Mouse (Mus musculus) monocyte, adult 5-6 weeks (primary cell): Measurements from ENCODE around the gene Rps6ka5. TPM values are rescaled to one million over a fixed set of nuclear protein-coding genes. Genes with fewer than 3 reads are reported as not detected.

Experiments
- ATAC-seq: fragments of 153-309, 156-312 bp; replicated peaks from 2 replicates; pipeline ENCODE4 v1.8.0; 2017; ENCODE audit warnings: mild to moderate bottlenecking; ENCODE audit not compliant: low TSS enrichment, insufficient number of reproducible peaks, severe bottlenecking, poor library complexity, low FRiP score
- total RNA-seq: library from RNA; stranded (forward); fragments of 200-1000, 200-491, 200-594 nt; gene quantifications from 3 replicates; pipeline ENCODE4 v1.2.3, GENCODE M21; 2017

The Rps6ka5 gene
- total RNA-seq: 23.7 to 25.8 TPM (median 25.6 TPM) in 3 replicates

DNA sequence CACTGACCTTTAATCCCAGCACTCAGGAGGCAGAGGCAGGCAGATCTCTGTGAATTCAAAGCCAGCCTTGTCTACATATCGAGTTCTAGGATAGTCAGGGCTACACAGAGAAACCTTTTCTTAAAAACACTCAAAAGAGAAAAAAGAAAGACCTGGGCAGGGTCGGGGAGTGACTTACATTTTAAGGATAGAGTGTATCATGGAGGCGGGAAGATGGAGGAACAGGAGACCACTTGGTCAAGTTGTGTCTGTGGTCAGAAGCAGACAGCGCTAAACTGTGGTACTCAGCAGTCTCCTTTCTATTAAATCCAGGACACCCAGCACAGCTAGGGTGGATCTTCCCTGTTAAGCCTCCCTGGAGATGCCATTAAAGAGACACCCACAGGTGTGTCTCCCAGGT is at the start of gene Rps6ka5:
TSS of gene Rps6ka5 (minus strand) at position 333 of the 400 bp plus-strand sequence.
- no peak for ATAC-seq

DNA sequence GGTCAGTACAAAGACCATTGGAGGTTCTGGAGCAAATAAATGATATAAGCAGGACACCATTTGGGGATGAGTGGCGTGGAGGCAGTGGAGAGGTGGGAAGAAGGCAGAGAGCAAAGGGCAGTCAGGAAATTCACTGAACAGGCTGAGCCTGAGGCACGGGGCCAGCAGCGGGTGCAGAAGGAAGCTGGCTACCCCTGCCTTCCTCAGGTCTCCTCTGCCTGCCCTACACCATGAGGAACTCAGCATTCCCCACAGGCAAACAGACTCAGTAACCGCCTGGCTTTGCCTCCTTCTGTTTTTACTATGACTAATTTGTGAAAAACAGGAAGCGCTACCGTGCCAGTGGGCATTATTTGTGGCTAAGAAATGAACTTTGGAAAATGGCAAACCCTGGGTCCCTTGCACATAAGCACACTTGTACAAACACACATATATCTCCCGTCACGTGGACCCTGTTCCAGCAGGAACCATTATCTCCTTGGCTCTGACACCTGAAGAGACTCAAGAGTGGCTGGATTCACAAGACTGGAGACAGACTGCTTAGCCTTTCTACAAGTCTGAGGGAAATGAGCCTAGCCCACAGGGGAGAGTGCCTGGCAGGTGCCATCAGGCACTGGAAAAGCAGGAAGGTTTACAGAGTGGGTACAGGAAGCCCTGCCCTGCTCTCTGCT is 49.3 kb upstream of the Rps6ka5 start:
- peak; percentile 56 for ATAC-seq

DNA sequence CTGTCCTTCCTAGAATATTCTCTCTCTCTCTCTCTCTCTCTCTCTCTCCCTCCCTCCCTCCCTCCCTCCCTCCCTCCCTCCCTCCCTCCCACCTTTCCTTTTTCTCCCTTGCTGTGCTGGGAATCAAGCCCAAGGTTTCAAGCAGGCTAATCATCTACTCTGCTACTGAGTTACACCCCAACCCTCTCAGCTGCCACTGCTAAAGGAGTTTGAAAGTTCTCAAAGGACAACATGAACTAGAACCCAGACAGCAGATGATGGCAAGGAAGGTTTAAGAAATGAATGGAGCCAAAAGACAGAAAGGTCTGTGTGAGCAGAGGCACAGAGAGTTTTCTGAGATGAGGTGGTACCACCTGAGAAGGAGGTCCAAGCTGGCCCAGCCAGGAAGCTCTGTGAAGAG is 48.5 kb upstream of the Rps6ka5 start:
- ATAC-seq: no peak

DNA sequence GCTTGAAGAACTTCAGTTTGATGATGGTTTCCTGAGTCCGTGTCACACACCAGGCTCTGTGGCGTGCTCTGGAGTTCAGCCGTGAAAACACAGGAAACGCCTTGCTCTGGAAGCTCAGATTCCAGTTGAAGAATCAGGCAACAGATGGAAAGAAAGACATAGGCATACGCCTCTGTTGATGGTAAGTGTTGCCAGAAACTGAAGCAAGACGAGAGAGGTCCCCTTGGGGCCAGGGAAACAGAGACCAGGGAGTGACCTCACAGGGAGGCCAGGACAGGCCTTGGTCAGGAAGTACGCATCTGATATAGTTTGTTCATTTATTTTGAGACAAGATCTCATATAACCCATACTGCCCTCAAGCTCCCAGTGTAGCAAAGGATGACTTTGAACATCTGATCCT is 48.0 kb upstream of the Rps6ka5 start:
- ATAC-seq: no peak

DNA sequence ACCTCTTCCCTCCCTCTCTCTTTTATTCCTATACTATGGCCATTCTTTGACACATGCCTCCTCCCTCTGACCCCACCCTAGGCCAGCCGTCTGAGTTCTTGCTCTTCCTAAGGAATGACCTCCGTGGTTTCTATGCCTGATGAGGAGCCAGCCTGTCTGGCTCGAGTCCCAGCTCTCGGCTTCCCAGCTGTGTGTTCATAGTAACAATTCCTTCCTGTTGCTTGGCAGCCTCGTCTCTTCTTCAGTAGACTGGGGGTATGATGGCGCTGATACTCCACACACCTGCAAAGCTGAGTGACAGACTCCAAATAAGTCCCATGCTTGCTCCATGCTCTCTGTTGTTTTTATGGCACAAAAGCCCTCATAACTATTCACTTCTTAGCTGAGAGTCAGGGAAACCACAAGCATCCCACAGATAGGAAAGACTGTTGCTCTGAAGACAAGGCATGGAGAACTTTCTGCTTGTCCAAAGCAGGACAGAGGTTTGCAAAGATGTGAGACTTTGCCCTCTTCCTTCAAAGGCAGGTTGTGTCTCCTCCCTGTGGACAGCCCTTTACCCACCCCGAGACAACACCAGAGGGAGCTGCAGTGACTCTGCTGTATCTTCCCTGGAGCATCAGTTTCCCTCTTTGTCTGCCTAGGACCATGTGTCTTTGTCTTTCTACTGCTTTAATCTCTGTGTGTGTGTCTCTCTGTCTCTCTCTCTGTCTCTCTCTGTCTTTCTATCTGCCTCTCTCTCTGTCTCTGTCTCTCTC is 45.6 kb upstream of the Rps6ka5 start:
- no peak for ATAC-seq

DNA sequence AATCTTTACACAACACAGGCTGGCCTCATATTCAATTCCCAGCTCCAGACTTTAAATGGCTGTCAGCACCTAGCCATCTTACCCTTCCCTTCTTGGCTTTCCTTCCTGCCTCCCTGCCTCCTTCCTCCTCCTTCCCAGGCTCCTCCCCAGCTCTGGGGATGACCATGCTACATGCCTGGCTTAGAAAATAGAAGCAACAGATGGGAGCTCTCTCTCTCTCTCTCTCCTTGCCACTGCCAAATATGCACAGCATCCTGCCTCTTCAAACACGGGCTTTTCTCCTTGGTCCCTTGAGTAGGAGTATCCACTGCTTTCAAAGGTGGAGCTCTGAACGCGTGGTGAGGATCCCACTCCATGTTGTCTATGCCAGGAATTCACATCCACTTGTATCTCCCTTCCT is 44.0 kb upstream of the Rps6ka5 start:
- 0 out of 2 replicates have a peak, but pooled peaks have one; percentile 13 for ATAC-seq

DNA sequence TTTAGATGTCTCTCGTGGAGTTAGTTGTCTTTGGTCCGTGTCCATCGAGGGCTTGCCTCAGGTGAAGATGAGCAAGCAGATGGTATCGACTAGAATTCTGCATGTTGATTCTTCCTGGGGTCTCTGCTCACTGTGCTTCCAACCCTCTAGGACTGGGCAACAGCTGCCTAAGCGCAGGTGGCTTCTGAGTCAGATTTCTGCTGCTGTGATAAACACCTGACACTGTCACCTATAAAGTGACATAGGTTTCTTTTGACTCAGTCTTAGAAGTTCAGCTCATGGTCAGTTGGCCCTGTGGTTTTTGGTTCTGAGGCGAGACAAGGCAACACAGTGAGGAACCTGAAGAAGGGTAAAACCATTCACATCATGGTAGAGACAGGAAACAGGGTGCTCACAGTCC is 43.1 kb upstream of the Rps6ka5 start:
- no peak for ATAC-seq

DNA sequence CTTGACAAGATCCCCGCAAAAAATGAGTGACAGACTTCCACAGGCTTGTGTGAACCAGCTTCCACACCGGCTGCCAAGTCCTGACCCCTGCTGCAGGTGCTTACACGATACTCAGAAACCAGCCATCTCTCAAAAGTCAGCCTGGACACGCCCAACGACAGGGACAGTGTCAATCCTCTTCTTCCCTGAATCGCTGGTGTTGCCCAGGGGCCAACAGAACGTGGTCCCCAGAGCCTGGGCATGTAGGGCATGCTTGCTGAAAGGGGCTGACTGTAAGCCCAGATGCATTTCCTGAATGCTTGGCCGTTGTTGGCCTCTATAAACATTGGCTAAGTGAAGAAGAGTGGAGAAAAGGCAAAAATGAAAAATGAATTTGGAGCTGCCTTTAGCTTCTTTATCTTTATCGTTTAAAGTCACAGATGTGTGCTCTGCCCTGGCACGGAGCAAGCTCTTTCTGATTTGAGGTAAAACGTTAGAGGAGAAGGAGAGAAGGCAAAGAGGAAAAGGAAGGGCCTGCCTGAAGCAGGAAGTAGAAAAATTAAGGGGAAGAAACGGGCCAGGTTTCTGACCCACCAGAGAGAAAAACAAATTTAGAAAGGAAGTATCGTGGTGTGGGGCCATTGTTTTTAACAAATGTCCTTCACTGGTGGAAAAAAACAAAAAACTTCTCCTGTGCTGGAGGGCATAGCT is 37.7 kb upstream of the Rps6ka5 start:
- ATAC-seq: 0 out of 2 replicates have a peak, but pooled peaks have one; percentile 47

DNA sequence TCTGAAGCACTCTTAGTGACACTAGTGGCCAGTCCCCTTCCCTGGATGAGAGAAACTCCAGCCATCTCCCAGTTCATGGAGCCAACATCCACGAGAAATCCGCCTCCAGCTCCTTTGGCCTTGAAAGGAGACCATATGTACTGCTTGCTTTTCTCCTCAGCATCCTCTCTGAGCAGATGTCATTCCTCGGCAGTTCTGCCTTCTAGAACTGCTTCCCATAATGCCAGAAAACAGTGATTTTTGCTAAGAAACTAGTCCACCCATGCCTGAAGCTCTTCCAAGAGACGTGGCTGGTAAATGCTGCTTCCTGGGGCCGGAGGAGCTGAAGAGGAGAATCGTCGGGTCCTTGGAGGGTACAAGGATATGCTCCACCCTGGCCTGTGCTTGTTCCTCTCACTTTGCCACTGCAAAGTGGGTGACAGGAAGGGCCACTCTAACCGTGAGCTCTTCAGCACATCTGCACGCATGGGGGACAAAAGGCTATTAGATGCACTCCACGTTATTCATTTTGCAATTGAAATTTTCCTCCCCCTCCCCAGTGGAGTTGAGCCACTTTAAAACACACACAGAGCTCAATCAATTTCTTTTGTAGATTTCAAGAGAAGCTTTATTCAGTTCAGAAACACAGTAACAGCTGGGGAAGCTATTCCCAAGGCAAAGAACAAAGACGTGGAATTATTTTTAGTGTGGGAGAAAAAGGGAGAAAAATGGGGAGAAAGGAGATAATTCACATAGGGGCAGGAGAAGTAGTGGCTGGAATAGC is 36.1 kb upstream of the Rps6ka5 start:
- no peak for ATAC-seq

DNA sequence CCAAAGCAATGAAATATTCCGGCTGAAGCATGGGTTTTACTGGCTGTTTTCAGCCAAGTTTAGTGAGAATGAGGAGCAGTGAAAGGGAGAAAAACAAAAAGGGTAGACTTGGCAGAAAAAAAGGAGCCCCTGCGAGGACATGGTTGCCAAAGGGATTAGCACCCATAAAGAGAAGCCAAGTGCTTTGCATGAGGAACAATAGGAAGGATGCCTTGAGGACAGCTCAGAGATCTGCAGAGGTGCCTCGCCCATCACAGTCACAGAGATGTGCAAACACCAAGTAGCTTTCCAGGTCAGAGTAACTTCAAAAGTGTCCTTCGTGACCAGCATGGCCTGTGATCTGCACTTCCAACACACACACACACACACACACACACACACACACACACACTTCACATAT is 30.6 kb upstream of the Rps6ka5 start:
- no peak for ATAC-seq

DNA sequence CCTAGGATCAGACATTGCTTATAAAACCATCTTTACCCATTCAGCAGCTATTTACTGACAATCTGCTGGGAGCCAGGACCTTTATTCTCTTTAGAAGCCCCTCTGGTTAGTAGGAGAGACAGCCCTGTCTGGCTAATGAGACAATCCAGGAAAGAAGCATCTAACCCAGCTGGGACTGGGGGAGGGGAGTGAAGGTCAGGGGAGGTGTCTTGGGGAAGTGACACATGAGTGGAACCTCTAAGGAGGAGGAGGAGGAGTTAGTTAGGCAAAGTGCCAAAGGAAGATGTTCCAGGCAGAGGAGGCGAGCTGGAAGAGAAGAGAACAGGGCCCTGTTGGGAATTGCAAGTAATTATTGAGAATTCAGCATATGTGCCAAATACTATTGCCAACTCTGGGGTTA is 26.9 kb upstream of the Rps6ka5 start:
- no peak for ATAC-seq

DNA sequence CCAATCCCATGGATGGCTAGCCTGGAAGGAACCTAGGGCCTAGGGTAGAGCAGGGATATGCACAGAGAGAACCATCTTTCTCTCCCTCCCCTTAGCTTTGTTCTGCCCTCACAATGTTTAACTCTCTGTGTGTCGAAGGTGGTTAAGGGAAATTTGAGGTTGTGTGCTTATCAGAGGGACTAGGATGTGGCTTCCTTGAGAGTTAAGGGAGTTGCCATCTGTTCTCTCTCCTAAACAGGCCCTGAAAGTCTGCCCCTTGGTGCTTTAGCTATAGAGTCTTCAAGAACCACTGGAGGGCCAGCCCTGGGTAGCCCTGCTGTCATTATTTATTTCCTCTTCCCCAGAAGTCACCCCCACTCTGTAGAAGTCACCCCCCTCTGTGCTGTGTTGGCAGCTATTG is 26.2 kb upstream of the Rps6ka5 start:
- no peak for ATAC-seq

DNA sequence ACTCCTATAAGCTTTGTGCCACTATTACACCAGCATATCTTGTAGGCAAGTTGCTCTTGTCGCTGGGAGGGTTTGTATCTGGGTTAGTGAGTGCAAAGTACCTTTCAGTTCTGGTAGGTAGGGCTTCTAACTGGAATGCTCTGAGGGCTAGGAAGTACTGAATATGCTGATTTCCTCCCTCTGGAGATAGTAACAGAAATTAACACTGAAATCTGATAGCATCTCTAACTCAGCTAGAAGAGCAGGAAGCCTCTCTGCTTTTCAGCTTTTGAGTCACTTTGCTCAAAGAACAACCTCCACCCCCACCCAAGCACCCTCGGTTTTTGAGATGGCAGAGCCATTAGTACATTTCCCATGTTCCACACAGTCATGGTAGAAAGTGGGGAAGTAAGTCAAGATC is 15.7 kb upstream of the Rps6ka5 start:
- no peak for ATAC-seq

DNA sequence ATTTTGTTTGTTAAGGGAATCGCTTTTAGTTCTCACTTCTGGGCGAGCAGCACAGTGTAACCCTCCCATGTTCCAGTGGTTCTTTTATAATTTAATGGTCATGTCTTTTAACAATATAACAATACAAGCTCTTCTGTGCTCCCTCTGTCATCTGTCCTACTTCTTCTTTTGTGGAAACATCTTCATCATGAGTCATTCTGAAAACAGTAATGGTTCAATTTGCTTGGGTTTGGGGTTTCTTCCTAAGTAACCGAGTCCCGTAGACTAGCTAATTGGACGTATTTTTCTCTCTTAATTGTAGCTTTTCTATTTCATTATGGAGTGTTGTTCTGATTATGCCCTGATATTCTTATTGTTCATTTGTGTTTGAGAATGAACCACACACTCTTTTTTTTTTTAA is 13.5 kb upstream of the Rps6ka5 start:
- ATAC-seq: no peak

DNA sequence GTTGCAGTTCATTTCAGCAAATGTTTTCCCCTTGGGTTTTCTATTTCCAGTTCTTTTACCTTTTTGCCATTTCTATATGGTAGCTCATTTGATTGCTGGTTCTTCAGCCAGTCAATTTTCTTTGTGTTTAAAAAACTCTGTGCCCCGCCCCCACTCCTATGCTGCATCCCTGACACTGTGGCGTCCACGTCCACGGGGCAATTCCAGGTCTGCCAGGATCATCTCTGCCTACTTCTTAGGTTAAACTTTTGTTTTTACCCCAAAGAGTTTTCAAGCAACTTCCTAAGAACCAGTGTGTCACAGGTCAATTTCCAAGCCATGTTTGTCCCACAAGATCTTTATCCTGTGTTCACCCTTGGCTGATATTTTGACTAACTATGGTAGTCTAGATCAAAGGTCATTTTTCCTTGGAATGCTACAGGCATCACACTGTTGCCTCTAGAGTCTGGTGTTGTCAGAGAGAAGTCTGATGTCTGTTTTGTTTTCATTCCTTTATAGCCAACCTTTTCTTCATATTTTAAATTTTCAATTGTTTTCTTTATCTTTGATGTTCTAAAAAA is 12.3 kb upstream of the Rps6ka5 start:
- no peak for ATAC-seq

DNA sequence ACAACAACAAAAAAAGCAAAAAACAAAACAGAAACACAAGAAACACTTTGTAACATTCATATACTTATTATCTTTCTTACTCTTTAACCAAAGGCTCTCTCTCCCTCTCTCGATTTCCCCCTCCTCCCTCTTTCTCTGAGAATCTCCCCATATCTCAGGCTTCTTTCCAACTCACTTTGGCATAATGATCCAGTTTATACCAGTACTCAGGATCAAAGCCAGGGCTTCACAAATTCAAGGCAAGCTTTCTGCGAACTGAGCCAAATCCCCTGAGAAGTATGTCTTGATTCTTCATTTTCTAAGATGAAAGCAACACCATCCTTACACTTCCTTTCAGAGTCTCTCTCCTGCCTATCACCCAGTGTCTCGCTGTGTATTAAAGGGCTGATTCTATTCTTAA is 11.7 kb upstream of the Rps6ka5 start:
- ATAC-seq: no peak

DNA sequence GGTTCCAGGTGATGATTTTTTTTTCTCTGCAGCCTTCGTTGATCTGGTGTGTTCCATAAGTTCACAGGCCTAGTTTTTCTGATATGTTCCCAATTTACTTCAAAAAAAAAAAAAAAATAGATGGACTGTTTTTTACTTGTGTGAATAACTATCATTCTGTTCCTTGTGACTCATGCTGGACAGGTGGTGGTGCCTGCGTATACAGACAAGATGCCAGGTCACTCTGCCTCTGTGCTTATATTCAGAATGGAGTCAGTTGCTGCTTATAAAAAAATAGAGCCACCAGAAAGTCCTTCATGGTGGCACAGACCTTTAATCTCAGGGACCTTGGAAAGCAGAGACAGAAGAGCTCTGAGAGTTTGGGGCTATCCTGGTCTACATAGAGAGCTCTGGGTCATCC is 8.8 kb upstream of the Rps6ka5 start:
- ATAC-seq: no peak

DNA sequence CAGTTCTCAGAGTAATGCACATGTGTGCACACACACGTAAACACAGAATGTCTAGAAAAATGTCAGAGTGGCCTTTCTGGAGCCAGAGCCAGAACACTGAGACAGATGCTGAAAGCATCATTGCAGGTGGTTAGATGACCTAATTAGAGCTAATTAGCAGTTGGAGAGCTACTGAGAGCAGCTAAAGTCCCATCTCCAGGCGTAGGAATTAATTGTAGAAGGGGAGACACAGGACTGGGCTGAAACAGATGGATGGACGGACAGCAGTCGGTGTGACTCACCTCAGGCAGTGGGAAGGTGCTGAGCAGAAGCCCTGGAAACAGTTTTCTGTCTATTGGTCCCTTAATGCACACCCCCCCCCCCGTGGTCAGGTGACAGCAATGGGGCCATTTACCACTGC is 8.4 kb upstream of the Rps6ka5 start:
- no peak for ATAC-seq
